Mouse (Mus musculus): Measurements from ENCODE around the gene Olfr323.

- TF ChIP-seq CTCF (IDR thresholded peaks at IDR 0.05; ENCODE audit: low read depth) (no peak), EP300 (IDR thresholded peaks at IDR 0.05; ENCODE audit: low read depth) (no peak)
Observed at GRCm38 (mm10) chr11:58638176-58638701, 7.9 kb upstream of the Olfr323 start.

Measured in liver, embryonic 14.5 days (tissue).